Mouse (Mus musculus) embryonic facial prominence, embryonic 10.5 days (tissue): ENCODE results near the gene Stx17. TPM values are rescaled to one million over a fixed set of nuclear protein-coding genes. Genes with fewer than 3 reads are reported as not detected.
A peak's percentile ranks its signal among the peaks of the same experiment; 100 is the strongest.

ENCODE experiments used
- DNase-seq: peaks from one replicate; pipeline ENCODE4 v3.0.0-alpha.2; 2017; ENCODE audit warnings: low spot score
- H3K27ac ChIP-seq: fragments of 300-500 bp; sonication (generic); replicated peaks from 2 replicates; pipeline ENCODE4 v1.5.1; 2016; ENCODE audit warnings: mild to moderate bottlenecking
- H3K27me3 ChIP-seq: fragments of 300-500 bp; sonication (generic); replicated peaks from 2 replicates; pipeline ENCODE4 v1.6.1; 2016; ENCODE audit warnings: low read depth, mild to moderate bottlenecking; ENCODE audit not compliant: poor library complexity, severe bottlenecking
- H3K36me3 ChIP-seq: fragments of 300-500 bp; sonication (generic); replicated peaks from 2 replicates; pipeline ENCODE4 v1.6.1; 2016; ENCODE audit warnings: mild to moderate bottlenecking, moderate library complexity
- H3K4me1 ChIP-seq: fragments of 300-500 bp; sonication (generic); 2 replicates; pipeline ENCODE4 v1.6.1; 2016
- H3K4me3 ChIP-seq: fragments of 300-500 bp; sonication (generic); 2 replicates; pipeline ENCODE4 v1.5.1; 2016; ENCODE audit warnings: mild to moderate bottlenecking, moderate library complexity
- H3K9me3 ChIP-seq: fragments of 300-500 bp; sonication (generic); 2 replicates; pipeline ENCODE4 v1.6.1; 2016; ENCODE audit warnings: mild to moderate bottlenecking
- WGBS: fragments of 180-500 bp; shearing (Covaris S2); methylation state at CpG from one replicate; pipeline ENCODE4 v1.1.7; 2016; 5-methylcytosine and 5-hydroxymethylcytosine counted together
- polyA plus RNA-seq: library from polyadenylated mRNA; unstranded; fragments of >200 nt; fragmentation: Nextera tagmentation; extraction: Ambion mirVana; gene quantifications from 2 replicates; pipeline ENCODE4 v1.2.1, GENCODE M21; 2016

The Stx17 gene
- polyA plus RNA-seq, result 22.3 and 24.2 TPM in 2 replicates

DNA sequence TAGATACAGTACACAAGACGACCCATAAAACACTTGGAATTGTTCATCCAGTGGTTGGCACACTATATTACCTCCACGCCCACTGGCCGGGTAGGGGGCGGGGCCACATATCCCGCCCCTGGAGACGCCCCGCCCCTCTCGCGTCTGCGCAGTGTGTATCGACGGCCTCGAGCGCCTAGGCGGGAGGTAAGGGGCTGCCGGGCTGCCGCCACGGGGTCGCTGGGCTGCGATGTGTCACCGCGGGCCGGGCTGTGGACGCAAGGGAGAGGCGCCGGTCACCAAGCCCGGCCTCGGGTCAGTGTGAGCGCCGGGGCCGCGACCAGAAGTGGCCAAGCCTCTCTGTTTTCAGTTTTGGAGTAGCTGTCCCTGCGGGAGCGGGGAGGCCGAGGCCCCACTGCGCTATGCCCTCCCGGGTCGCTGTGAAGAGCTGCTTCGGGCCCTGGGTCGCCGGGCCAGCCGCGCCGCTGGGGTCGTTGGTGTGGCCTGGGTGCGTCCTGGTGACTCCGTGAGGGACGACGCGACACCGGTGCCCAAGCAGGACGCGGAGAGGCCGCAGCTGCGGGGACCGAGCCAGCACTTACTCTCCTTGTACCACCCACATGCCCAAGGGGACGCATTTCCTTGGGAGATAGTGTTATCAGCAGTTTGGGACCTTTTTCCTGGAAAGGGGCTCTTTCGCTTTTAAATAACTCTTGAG is at the start of gene Stx17:
Stx17 (plus strand) TSS at position 143 of the 697 bp plus-strand sequence.
- WGBS, result under 1% methylated on average over 58 of the region's 58 CpGs
- 0 out of 2 replicates have a peak, but pooled peaks cover 4% of the 10 kb centered on the region for H3K27me3 ChIP-seq
- peak within 1 kb of the TSS; percentile 88 for H3K27ac ChIP-seq
- peak; percentile 93 for DNase-seq
- H3K4me1 ChIP-seq, result peaks cover 13% of the 10 kb centered on the region
- no peaks in the 10 kb centered on the region for H3K36me3 ChIP-seq
- no peaks in the 10 kb centered on the region for H3K9me3 ChIP-seq
- peak within 1 kb of the TSS; percentile 81 for H3K4me3 ChIP-seq

DNA sequence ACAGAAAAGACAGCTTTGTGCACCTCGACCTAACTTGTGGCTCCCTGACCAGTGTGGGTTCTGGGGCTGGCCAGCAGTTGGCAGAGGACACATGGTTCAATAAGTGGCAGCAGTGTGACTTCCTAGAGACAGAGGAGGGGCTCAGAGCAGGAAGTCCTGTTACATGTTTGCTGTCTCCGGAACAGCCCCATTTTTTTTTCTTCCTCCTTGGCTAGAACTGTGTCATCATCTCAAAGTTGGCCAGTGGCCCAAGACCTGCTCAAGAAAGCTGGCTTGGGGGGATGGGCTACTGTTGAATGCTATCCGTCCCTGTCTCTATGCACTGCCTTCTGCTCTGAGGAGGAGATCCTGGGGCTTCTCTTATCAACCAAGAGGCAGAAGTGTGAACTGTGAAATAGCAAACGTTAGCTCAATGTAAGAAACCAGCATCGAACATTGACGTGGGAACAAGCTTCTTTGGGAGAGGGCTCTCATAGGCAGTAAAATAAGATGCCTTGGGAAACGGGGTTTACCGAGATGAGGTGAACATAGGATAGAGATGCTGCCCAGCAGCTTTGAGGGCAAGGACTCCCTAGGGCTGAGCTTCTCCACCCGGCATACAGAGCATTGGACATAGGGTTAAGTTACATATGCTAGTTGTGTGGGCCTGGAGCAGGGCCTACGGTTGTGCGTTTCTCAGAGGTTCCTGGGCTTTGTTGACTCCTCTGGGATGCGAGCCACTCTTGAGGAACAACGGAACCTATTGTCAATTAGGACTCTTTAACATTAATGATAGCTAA is 47.8 kb upstream of the Stx17 start:
- Histone ChIP-seq H3K4me1 (peaks cover 30% of the 10 kb centered on the region), H3K9me3 (no peaks in the 10 kb centered on the region), H3K36me3 (no peaks in the 10 kb centered on the region), H3K4me3 (no peak overlapping the region), H3K27me3 (no peaks in the 10 kb centered on the region), H3K27ac (no peak overlapping the region)
- WGBS, result 82% methylated on average over 13 of the region's 13 CpGs
- no peak for DNase-seq

DNA sequence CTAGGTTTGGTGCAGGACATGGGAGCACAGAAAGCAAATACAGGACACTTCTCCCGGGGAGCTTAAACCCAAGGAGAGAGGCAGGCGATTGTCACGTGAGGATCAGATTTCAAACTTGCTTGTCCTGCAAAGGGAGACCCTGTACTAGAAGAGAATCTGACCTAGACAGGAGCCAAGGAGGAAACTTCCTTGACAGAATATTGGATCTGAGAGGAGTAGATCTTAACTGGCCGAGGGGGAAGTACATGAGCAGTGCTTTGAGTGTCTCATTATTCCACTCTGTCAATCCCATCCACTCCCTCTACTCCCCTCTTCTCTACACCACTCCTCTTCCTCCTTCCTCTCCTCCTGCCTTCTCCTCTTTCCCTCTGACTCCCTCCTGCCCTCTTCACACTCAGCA is 46.5 kb upstream of the Stx17 start:
- no peak for DNase-seq
- H3K27me3 ChIP-seq, result no peaks in the 10 kb centered on the region
- H3K9me3 ChIP-seq, result no peaks in the 10 kb centered on the region
- H3K4me3 ChIP-seq, result no peak overlapping the region
- H3K4me1 ChIP-seq, result peaks cover 30% of the 10 kb centered on the region
- no peaks in the 10 kb centered on the region for H3K36me3 ChIP-seq
- WGBS, result 13% methylated on average over 4 of the region's 4 CpGs
- no peak overlapping the region for H3K27ac ChIP-seq

DNA sequence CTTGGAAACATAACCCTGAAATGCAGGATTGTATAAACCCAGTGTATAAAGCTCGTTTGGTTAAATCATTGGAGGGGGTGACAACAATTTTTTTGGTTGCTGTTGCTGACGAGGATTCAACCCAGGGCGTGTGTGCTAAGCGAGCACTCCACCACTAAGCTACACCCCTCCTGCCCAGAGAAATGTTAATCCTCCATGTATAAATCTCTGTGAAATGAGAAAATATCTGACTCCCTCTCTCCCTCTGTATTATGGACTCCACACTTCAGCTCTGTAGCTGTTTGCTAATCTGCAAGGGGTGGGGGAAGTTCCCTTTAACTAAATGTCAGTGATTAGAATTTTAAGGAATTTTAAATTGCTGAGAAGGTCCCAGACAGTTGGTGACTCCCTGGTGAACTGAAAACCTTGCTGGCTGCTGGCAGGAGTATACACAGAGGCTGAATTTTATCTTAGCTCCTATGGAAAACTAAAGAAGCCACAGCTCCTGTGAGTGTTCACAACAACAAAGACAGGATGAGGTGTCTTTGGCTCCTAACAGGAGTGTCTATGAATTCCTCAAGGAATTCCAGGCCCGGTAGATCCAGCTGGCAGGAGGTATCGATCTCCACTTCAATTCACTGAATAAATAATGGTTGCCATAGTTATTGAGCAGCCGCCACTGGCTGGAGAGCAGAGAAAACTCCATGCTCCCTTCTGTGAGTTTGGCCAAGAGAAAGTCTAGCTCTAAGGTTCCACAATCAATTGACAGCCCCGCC is 45.3 kb upstream of the Stx17 start:
- H3K27ac ChIP-seq, result no peak overlapping the region
- H3K4me3 ChIP-seq, result no peak overlapping the region
- no peaks in the 10 kb centered on the region for H3K36me3 ChIP-seq
- peaks cover 30% of the 10 kb centered on the region for H3K4me1 ChIP-seq
- H3K9me3 ChIP-seq, result no peaks in the 10 kb centered on the region
- WGBS, result 60% methylated on average over 8 of the region's 8 CpGs
- no peak for DNase-seq
- H3K27me3 ChIP-seq, result no peaks in the 10 kb centered on the region

DNA sequence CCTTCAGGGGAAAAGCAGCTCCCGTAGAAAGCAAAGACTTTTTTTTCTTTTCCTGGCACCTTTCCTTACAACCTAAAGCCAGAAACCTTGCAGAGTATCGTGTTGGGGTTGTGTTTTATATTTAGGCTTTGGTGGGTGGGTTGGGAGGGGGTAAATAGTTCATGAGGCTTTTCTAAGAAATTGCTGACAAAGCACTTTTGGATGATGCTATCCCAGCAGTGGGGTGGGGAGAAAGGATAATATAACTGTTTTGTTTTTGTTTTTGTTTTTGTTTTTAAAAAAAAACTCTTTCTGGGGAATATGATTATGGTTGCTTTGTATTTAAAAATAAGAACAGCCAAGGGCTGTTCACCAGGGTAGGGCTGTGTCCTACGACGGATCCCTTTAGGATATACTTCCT is 41.3 kb upstream of the Stx17 start:
- no peak overlapping the region for H3K4me3 ChIP-seq
- H3K27ac ChIP-seq, result no peak overlapping the region
- H3K36me3 ChIP-seq, result no peaks in the 10 kb centered on the region
- H3K4me1 ChIP-seq, result peaks cover 14% of the 10 kb centered on the region
- no peak for DNase-seq
- H3K9me3 ChIP-seq, result no peaks in the 10 kb centered on the region
- 89% methylated on average over 4 of the region's 4 CpGs for WGBS
- no peaks in the 10 kb centered on the region for H3K27me3 ChIP-seq

DNA sequence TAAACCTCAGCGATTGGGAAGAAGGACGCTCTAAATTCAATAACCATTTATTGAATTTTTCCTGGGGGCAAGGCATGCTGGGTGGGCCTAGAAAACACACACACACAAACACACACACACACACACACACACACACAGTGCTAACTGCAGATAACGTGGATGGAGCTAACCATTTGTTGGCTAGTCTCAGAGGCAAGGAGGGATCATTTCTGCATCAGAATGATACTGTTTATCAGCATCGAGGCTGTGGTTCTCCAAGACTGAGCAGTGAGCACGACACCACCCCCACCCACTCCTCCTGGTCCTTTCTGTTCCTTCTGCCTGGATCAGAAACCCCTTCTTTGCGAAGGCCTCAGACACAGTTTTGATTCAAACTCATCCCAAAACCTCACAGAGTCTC is 38.1 kb upstream of the Stx17 start:
- WGBS, result 67% methylated on average over 6 of the region's 6 CpGs
- Histone ChIP-seq H3K4me3 (no peak overlapping the region), H3K27me3 (no peaks in the 10 kb centered on the region), H3K9me3 (no peaks in the 10 kb centered on the region), H3K36me3 (no peaks in the 10 kb centered on the region), H3K27ac (no peak overlapping the region), H3K4me1 (no peaks in the 10 kb centered on the region)
- DNase-seq, result no peak

DNA sequence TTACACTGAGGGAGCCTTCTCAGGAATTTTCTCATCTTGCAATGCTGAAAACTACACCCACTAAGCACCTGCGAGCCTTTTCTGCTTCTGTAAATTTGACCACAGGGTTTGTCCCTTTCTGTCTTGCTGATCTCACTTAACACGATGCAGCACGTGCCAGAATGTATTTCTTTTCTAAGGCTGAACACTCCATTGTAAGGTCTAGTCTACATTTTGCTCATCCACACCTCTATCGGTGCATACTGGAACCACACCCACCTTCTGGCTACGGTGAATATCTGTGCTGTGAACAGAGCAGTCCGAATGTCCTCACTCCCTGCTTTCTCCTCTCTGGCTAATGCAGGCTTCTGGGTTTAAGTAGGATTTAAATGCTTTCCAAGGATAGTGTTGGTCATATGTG is 37.2 kb upstream of the Stx17 start:
- H3K36me3 ChIP-seq, result no peaks in the 10 kb centered on the region
- no peak overlapping the region for H3K27ac ChIP-seq
- no peak for DNase-seq
- no peaks in the 10 kb centered on the region for H3K9me3 ChIP-seq
- no peaks in the 10 kb centered on the region for H3K27me3 ChIP-seq
- WGBS, result 84% methylated on average over 6 of the region's 6 CpGs
- no peak overlapping the region for H3K4me3 ChIP-seq
- H3K4me1 ChIP-seq, result no peaks in the 10 kb centered on the region

DNA sequence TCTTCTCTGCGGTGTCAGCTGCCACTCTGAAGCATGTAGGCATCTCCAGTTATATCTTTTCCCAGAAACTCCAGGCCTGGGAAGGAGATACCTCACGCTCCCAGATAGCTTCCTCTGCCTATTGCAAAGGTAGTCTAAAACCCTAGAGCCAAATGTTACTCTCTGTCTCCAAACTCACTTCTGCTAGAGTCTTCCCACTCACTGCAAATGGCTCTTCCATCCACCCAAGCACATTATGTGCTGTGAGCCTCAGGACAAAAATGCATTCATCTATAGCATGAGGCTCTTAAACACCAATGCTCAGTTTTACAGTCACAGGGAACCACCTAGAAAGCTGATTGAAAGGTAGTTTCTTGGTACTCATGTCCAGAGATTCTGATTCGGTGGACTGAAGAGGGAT is 31.5 kb upstream of the Stx17 start:
- no peak overlapping the region for H3K4me3 ChIP-seq
- no peaks in the 10 kb centered on the region for H3K9me3 ChIP-seq
- no peaks in the 10 kb centered on the region for H3K4me1 ChIP-seq
- no peaks in the 10 kb centered on the region for H3K36me3 ChIP-seq
- no peak overlapping the region for H3K27ac ChIP-seq
- DNase-seq, result no peak
- no peaks in the 10 kb centered on the region for H3K27me3 ChIP-seq
- 75% methylated on average over 3 of the region's 3 CpGs for WGBS

DNA sequence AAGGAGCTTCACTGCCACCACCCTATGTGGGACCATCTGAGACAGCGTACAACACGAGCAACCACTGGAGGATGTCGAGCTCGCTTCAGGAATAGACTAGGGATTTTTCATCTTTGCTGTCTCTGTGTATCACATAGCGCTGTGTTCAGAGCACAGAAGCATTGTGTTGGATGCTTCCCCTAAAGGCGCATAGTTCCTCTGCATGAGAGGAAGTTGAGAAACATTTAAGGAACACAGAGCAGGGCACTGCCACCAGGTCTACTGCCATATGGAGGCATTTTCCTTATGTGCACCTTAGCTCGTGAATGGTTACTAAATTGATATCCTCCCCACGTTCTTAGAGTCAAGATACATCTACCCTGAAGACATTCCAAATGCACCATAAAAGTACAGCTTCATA is 24.5 kb upstream of the Stx17 start:
- WGBS, result 86% methylated on average over 8 of the region's 8 CpGs
- no peak for DNase-seq
- Histone ChIP-seq H3K36me3 (no peaks in the 10 kb centered on the region), H3K9me3 (no peaks in the 10 kb centered on the region), H3K27me3 (no peaks in the 10 kb centered on the region), H3K4me3 (no peak overlapping the region), H3K27ac (no peak overlapping the region), H3K4me1 (no peaks in the 10 kb centered on the region)

DNA sequence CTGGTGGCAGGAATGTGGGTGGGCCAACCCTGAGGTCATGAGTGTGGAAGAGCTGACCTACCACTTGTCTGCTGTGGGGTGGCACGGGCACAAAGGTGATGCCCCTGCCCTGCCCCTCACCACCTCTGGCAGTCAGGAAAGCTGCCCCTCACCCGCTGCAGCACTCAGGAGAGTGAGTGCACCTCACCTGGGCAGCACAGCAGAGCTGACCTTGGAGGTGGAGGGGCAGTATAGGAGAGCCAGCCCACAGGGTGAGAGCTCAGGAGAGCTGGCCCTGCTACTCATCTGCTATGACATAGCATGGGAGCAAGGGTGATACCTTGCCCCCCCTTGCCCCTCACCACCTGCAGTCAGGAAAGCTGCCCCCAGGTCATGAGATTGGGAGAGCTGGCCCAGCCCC is 22.7 kb upstream of the Stx17 start:
- Histone ChIP-seq H3K4me3 (no peak overlapping the region), H3K27me3 (no peaks in the 10 kb centered on the region), H3K36me3 (no peaks in the 10 kb centered on the region), H3K4me1 (no peaks in the 10 kb centered on the region), H3K27ac (no peak overlapping the region), H3K9me3 (no peaks in the 10 kb centered on the region)
- 65% methylated on average over 2 of the region's 2 CpGs for WGBS
- no peak for DNase-seq

DNA sequence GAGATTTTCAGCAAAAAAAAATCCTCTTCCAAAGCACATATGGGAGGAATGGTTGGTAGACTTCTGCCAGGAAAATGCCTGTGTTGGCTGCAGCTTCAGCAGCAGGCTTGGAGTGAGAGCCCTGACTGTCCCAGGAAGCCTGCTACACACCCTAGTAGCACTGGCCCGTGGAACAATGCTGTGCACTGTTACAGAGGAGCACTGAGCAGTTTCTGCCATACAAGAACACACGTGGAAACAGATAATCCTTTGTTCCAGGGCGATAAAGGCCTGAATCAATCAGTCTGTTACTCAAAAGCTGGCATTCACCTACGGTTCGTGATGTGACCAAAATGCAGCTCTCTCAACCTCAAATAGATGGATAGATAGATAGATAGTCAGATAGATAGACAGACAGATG is 19.3 kb upstream of the Stx17 start:
- Histone ChIP-seq H3K27ac (no peak overlapping the region), H3K36me3 (no peaks in the 10 kb centered on the region), H3K4me1 (no peaks in the 10 kb centered on the region), H3K9me3 (no peaks in the 10 kb centered on the region), H3K4me3 (no peak overlapping the region), H3K27me3 (no peaks in the 10 kb centered on the region)
- DNase-seq, result no peak
- 44% methylated on average over 5 of the region's 5 CpGs for WGBS

DNA sequence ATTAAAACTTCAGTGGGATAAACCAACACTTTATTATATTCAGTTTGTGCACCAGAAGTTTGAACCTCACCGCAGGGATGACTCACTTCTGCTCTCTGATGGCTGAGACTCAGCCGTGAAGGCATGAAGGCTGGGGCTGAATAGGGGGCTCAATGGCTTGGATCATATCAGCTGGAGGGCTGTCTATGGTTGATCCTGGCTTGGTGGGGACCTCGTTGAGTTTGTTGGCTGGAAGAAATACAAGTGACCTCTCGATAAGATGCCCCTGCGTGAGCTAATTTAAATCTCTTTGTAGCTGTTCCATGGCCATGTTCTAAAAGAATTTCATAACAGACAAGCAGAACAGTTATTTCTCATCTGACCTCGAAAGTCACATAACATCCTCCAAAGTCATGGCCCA is 17.6 kb upstream of the Stx17 start:
- no peaks in the 10 kb centered on the region for H3K27me3 ChIP-seq
- no peaks in the 10 kb centered on the region for H3K9me3 ChIP-seq
- no peak for DNase-seq
- WGBS, result 90% methylated on average over 6 of the region's 6 CpGs
- no peaks in the 10 kb centered on the region for H3K4me1 ChIP-seq
- no peak overlapping the region for H3K4me3 ChIP-seq
- no peaks in the 10 kb centered on the region for H3K36me3 ChIP-seq
- no peak overlapping the region for H3K27ac ChIP-seq
